Mouse (Mus musculus) brain, embryonic 14.5 days (tissue): ENCODE results near the gene Ppp1r7. TPM values are rescaled to one million over a fixed set of nuclear protein-coding genes. Genes with fewer than 3 reads are reported as not detected.
"Not testable (repeated sequence)": the region's sequence is repeated elsewhere in the genome, so short reads cannot be mapped to it uniquely, and the experiment has no call there.

ENCODE experiments used
- DNase-seq: peaks from one replicate; pipeline ENCODE4 v3.0.0-alpha.2; 2011; ENCODE audit warnings: low read depth
- CTCF ChIP-seq: fragments of 200-500 bp; IDR thresholded peaks from 2 replicates; pipeline ENCODE4 v1.5.1; 2012; ENCODE audit warnings: inconsistent platforms, mild to moderate bottlenecking, moderate library complexity, borderline replicate concordance; ENCODE audit not compliant: insufficient read depth, insufficient read length; ENCODE audit errors: extremely low read depth
- POLR2A ChIP-seq: fragments of 200-500 bp; IDR thresholded peaks from 2 replicates; pipeline ENCODE4 v1.6.1; 2012; ENCODE audit warnings: mild to moderate bottlenecking, inconsistent platforms, borderline replicate concordance; ENCODE audit not compliant: poor library complexity, insufficient read depth, insufficient read length, severe bottlenecking; ENCODE audit errors: extremely low read depth
- polyA plus RNA-seq: library from polyadenylated mRNA; depleted of rRNA; stranded (reverse); fragments of >200 nt; gene quantifications from 2 replicates; pipeline ENCODE4 v1.2.3, GENCODE M21; 2012; rRNA removed

Gene Ppp1r7
- polyA plus RNA-seq, result 11.6 and 16.2 TPM in 2 replicates

DNA sequence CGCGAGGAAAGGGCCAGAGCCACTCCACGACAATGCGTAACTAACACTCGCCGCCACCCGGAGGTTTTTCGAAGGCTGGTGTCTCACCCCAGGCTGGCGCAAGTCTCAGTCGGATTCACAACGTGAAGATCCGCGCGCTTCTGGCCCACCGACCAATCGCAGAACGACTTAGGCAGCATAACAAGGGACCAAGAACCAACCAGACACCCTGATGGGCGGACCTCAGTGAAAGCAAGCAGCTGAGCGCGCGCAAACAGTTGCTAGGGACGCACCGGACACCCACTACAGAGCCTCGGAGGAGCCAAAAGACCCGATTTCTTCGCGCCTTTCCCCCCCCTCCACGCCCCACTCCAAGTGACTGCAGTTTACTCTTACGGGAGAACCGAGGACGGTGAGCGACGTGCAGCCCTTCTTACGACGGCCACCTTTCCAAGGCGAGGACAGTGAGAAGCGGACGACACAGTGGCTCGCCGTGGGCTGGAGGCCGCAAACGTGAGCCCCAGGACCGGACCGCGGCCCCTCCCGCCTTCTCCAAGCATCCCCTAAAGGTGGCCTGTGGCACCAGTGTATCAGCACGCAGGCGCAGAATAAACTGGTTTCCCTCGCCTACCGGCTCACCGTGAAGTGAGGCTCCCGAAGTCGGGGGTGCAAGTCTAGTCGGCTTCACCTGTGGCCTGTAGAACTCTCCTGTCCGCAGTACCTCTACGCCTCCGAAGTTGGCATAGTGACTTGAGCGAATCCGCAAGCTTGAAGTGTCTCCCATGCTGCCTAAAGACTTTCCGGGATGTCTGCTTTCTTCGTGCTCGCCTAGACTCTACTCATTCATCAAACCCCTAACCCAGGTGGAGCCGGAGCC is at the start of gene Ppp1r7, which contains the start of gene Pask:
TSS of gene Ppp1r7 (plus strand) at position 207 of the 856 bp plus-strand sequence.
TSS of gene Pask (minus strand) at position 835 of the 856 bp plus-strand sequence.
- TF ChIP-seq CTCF, result no peak
- TF ChIP-seq POLR2A, result no peak
- DNase-seq, result peak; percentile 99

DNA sequence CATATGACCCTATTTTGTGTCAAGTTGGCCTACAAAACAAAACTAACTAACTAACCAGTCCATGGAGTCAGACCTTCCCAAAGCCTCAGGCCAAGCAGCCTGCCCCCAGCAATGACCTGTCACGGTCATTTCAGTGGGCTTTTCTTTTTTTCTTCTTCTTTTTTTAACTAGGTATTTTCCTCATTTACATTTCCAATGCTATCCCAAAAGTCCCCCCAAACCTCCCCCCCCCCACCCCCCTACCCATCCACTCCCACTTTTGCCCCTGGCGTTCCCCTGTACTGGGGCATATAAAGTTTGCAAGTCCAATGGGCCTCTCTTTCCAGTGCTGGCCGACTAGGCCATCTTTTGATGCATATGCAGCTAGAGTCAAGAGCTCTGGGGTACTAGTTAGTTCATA is 48.2 kb upstream of the Ppp1r7 start:
- DNase-seq, result not testable (repeated sequence)

DNA sequence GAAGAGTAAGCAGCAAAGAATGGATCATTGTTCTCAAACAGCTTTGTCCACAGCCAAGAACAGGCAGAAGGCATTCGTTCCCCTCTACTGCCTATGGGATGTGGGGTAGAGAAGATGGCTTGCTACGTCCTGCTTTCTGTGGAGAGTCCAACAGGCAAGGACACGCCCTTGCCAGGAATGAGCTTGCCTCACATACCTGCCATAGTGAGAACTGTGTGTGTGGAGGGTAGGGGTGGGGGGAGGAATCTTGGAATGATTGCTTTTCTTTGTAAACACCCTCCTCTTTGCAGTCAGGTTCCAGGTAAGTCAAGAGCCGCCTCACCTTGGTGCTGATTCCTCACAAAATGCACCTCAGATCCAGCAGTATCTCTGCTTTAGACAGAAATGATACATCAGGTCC is 42.9 kb upstream of the Ppp1r7 start:
- no peak for DNase-seq
- TF ChIP-seq POLR2A, result no peak
- no peak for TF ChIP-seq CTCF

DNA sequence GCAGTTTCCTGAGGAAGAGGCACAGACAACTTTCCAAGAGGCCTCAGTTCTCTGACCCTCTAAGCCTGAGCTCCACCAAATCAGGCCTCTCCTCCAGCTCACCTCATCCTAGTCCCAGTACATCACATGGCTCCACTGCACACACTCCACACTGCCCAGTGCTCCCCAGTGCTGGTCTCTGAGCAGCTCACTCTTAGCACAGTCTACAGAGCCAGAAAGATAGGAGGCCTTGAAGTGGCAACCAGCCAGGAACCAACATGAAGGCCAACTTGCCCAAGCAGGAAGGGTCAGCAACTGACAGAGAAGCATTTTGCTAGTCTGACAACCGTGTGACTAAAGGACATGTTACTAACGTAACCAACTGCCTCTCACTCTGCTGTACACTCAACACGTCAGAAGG is 42.1 kb upstream of the Ppp1r7 start:
- no peak for DNase-seq
- no peak for TF ChIP-seq CTCF
- no peak for TF ChIP-seq POLR2A

DNA sequence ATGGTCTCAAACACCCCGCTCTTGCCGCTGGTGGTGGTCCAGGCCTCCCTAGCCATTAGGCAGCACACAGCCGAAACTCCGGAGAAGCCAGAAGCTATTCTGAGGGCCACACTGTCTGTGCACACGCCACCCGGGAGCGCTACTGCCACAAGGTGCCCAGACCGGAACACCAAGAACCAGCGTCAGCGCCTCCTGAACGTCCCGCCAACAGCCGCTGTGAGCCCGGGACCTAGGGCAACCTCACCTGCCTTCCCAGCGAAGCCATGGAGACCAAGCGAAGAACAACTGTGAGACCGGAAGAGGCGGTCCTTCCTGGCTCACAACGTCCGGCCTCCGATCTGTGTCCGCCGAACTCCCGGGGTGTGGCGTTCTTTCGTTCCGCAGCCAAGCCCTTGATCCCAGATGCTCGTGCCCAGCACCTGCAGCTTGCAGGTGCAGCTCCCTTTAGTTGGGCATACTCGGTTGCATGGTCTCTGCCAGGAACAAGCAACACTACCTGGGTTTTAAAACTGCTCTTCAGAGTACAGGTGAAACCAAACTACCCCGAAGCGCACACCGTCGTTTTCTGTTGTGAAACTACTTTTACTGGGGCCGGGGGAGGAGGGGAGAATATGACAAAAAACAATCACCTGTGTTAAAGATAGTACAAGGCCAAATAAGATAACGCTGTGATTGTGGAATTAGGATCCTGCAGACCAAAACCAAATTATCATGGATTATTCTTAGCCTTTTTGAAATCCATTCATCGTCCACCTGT is 36.9 kb upstream of the Ppp1r7 start, which contains the start of gene Mterf4:
TSS of gene Mterf4 (minus strand) at position 335 of the 757 bp plus-strand sequence.
- TF ChIP-seq CTCF, result no peak
- TF ChIP-seq POLR2A, result peak; percentile 12; the same call in 1 of the 2 replicates
- peak; percentile 94 for DNase-seq

DNA sequence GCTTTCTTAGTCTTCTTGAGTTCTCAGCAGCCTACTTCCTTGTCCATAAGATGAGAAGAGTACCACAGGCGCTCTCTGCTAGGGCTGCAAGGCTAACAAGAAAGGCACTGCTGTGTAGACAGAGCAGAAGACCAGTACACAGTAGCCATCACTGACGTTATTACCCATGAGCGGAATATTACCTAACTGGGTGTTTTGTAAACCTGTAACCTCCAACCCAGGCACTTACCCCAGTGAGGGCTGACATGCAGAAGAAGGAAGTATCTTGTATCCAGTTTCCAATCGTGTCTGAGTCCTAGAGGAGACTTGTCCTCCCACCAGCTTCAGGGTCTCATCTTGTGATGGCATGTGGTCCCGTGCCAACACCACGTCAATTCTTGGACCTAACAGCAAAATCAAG is 18.7 kb upstream of the Ppp1r7 start:
- no peak for DNase-seq
- no peak for TF ChIP-seq POLR2A
- no peak for TF ChIP-seq CTCF

DNA sequence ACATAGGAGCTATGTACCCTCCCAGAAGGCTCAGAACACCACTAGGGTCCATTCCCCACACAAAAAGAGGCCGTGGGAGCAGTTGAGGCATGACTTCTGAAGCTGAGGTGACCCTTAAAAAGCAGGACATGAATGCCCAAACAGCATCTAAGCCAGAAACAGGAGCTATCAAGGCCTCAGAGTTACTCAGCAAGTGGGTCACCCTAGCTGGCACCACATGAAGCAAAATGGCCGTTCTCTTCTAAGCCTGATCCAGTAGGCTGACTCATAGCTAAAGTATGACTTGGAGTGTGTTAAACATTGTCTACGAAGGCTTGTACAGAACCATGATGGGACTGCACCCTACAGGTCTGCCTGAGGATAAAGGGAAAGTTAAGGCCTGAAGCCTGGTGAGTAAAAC is 16.2 kb upstream of the Ppp1r7 start:
- TF ChIP-seq CTCF, result no peak
- TF ChIP-seq POLR2A, result no peak
- DNase-seq, result no peak

DNA sequence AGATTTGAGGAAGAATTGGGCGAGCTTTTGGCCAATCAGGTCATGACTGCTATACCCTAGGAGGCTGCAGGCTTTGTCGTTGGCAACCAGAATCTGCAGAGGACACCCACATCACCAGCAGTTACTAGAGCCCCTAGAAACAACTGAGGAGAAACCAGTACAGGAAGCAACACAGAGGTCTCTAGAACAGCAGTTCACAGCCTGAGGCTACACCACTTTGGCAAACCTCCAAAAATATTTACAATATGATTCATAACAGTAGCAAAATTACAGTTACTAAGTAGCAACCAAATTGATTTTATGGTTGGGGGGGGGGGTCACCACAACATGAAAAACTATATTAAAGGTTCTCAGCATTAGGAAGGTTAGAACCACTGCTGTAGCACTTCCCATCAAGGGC is 8.0 kb upstream of the Ppp1r7 start:
- DNase-seq, result no peak
- TF ChIP-seq CTCF (no peak), POLR2A (no peak)

DNA sequence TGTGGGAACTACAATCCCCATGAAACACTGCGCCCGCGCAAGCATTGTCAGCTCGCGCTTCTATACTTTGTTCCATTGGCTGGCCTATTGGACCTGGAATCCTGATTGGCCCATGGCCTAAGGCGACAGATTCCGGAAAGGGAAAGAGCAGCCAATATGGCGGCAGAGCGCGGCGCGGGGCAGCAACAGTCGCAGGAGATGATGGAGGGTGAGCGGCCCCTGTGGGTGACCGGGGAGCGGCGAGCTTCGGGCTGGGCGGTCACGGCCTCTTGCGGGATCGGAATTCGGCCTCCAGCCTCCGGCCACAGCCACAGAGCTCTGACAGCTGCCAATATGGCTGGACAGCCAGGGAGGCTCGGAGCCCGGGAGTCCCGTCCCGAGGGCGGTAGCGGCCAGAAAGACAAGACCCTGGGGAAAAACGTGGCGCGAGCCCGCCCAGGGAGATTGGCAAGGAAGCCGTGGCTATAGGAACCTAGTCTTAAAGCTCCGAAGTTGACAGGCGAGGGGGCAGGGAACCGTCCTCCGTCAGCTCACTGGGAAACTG is 922 bp downstream of the Ppp1r7 start:
- peak; percentile 99 for DNase-seq
- TF ChIP-seq POLR2A (peak; percentile 49; the same call in 1 of the 2 replicates), CTCF (peak; percentile 7; the same call in 1 of the 2 replicates)

DNA sequence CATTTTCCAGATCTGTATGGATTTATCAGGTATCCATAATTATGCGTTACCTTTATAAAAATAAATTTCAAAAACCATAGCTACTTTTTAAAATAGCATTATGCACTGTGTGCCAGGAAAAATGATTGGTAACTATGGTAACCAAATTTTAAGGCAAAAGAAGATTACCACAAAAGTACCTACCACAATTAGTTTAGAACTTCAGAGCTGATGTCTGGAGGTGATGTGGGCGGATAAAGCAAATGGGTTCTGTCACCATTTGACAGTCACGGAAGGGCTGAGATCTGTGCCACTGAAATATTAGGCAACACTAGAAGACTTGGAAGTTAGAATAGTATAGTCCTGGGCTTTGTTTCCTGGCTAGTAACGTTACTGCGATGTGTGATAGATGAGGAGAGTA is 4.5 kb downstream of the Ppp1r7 start:
- DNase-seq, result no peak
- no peak for TF ChIP-seq POLR2A
- no peak for TF ChIP-seq CTCF

DNA sequence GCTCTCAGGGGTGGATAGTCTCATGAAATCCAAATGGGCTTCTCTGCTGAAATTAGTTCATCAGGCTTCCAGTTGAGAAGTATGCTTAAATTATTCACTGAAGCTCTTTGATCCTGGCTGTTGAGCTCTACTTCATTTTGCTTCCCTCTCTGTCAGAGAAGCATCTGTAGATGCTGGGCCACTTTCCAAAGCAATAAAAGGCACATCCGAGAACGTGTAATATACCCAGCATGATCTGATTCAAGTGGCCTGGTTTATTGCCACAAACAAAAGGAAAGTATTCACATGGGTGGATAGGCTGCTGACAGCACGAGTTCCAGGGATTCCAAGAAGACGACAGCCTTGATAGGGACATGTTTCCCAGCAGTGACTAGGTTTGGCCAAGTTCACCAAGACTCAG is 7.0 kb downstream of the Ppp1r7 start:
- DNase-seq, result peak; percentile 1

DNA sequence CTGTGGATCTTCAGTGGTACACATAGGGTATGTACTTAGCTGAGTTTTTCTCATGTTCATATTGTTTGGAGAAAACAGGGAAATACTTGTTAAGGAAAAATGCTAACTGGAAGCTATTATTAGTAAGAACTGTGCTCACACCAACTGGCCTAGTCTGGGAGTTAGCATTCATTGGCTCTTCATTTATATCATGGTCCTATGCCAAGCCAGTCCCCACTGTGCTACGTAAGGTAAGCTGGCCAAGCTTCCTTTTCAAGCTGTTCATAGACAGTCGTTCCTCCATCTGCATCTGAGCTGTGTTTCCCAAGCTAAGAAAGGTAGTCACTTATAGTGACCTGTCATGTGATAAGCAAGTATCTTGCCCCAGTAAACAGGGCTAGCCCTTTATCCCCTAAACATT is 10.1 kb downstream of the Ppp1r7 start:
- no peak for DNase-seq
- TF ChIP-seq POLR2A (no peak), CTCF (no peak)

More for the DNA sequence above, 7.0 kb downstream of the Ppp1r7 start:
- no peak for TF ChIP-seq CTCF

DNA sequence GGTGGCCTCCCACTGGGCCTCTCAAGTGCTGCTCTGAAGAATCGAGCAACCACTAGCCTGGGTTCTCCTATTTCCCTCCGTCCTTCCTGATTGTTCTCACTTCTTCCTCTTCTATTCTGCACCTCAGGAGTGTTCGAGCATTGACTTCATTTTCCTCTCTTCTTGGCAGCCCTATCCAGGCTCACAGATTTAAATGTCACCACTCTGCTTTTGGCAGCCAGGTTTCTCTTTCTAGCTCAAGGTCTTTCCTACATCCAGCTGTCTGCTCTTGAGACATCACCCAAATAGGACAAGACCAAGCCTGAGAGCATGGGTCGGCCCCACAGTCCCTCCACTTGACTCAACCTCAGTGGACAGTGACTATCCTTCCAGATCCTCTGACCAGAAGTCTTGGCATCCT is 20.0 kb downstream of the Ppp1r7 start:
- DNase-seq, result no peak
- TF ChIP-seq CTCF, result no peak
- no peak for TF ChIP-seq POLR2A

DNA sequence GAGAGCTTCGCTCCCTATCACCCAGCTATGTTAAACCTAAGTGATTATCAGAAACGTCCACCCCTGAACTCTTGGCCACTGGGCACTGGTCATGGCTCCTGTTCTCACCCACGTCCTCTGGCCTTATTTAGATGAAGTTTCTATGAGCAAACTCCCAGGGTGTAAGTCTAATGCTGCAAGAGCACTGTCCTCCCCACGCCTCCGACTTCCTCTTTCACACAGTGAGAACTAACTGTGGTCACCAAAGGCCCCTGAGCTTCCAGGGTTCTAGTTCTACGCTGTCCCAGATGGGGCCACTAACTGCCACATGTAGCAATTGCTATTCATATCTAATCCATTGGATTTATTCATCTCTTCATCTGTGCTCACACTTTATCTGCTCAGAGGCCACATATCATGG is 23.0 kb downstream of the Ppp1r7 start:
- no peak for TF ChIP-seq CTCF
- TF ChIP-seq POLR2A, result no peak
- no peak for DNase-seq

DNA sequence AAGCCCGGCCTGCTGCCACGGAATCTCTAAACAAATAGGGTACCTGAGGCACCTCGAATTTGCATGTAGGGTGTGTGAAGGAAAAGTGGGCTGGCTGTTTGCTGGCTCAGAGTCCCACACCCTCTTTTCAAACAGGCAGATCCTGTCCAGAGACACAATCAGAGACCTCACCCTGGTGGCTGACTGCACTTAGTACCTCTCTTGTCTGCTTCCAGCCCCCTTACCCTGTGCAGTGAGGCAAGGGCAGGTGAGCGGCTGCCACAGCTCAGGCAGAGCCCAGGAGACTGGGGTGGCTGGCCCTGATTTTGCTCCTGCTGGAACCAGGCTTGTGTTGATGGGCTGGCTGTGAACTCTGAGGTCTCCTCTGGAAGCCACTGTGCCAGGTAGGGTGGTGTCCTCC is 31.0 kb downstream of the Ppp1r7 start, which contains the start of gene Ano7:
TSS of gene Ano7 (plus strand) at position 266 of the 400 bp plus-strand sequence.
- no peak for DNase-seq
- TF ChIP-seq CTCF, result no peak
- no peak for TF ChIP-seq POLR2A
